Mouse (Mus musculus) kidney, postnatal 36 days (tissue): ENCODE measurements around the gene Cmtm5.

Experiments used
- DNase-seq, 2 experiments: peaks; one replicate each; pipeline ENCODE4 v3.0.0; 2021 to 2022; ENCODE audit warnings: mixed read lengths in 2 of 2

The Cmtm5 gene

GRCm38 (mm10) chr14:54935904-54936830 is at the start of gene Cmtm5:
Gene Cmtm5, plus strand, starts transcription at chr14:54936261.
- no peak for DNase-seq

- DNase-seq = no peak
Measured at GRCm38 (mm10) chr14:54892200-54892599, 43.9 kb upstream of the Cmtm5 start, which contains the start of gene Pabpn1. Gene Pabpn1, plus strand, starts transcription at chr14:54892500.

GRCm38 (mm10) chr14:54893651-54894181 is 42.3 kb upstream of the Cmtm5 start:
- peak; percentile 96 to 99 for DNase-seq

GRCm38 (mm10) chr14:54894296-54895151 is 41.5 kb upstream of the Cmtm5 start:
- DNase-seq = peak; percentile 58 to 79

GRCm38 (mm10) chr14:54897445-54897844 is 38.6 kb upstream of the Cmtm5 start:
- no peak for DNase-seq

- peak; percentile 81 to 84 for DNase-seq
Measured at GRCm38 (mm10) chr14:54900383-54900782, 35.7 kb upstream of the Cmtm5 start.

GRCm38 (mm10) chr14:54903641-54904040 is 32.4 kb upstream of the Cmtm5 start:
- no peak for DNase-seq

- no peak for DNase-seq
Measured at GRCm38 (mm10) chr14:54908682-54909081, 27.4 kb upstream of the Cmtm5 start.

GRCm38 (mm10) chr14:54912109-54912850 is 23.8 kb upstream of the Cmtm5 start:
- DNase-seq = no peak

- DNase-seq = peak; percentile 66 to 81
Measured at GRCm38 (mm10) chr14:54912886-54913285, 23.2 kb upstream of the Cmtm5 start, which contains the start of gene Slc22a17. Gene Slc22a17, minus strand, starts transcription at chr14:54913132.

- no peak for DNase-seq
Measured at GRCm38 (mm10) chr14:54913343-54913742, 22.7 kb upstream of the Cmtm5 start.

GRCm38 (mm10) chr14:54920076-54920685 is 15.9 kb upstream of the Cmtm5 start:
- DNase-seq = no peak

GRCm38 (mm10) chr14:54924641-54925348 is 11.3 kb upstream of the Cmtm5 start:
- no peak for DNase-seq

- DNase-seq = peak; percentile 33 to 73
Measured at GRCm38 (mm10) chr14:54925349-54926342, 10.4 kb upstream of the Cmtm5 start, which contains the start of gene Efs. Gene Efs, minus strand, starts transcription at chr14:54926126.

GRCm38 (mm10) chr14:54926401-54927158 is 9.5 kb upstream of the Cmtm5 start:
- DNase-seq = peak in 1 of 2 experiments; percentile 35

GRCm38 (mm10) chr14:54927296-54927695 is 8.8 kb upstream of the Cmtm5 start:
- no peak for DNase-seq

- DNase-seq = no peak
Measured at GRCm38 (mm10) chr14:54929801-54930200, 6.3 kb upstream of the Cmtm5 start.

GRCm38 (mm10) chr14:54930431-54930830 is 5.6 kb upstream of the Cmtm5 start:
- DNase-seq = peak in 1 of 2 experiments; percentile 30

- no peak for DNase-seq
Measured at GRCm38 (mm10) chr14:54932645-54933150, 3.4 kb upstream of the Cmtm5 start, which contains the start of gene Il25. Gene Il25, plus strand, starts transcription at chr14:54932695.
